Mouse (Mus musculus): ENCODE measurements around the gene Aaas. TPM values are rescaled to one million over a fixed set of nuclear protein-coding genes. Genes with fewer than 3 reads are reported as not detected.

Aaas gene
- polyA plus RNA-seq, 1 experiment from 2014 or later = 78.4 TPM

DNA sequence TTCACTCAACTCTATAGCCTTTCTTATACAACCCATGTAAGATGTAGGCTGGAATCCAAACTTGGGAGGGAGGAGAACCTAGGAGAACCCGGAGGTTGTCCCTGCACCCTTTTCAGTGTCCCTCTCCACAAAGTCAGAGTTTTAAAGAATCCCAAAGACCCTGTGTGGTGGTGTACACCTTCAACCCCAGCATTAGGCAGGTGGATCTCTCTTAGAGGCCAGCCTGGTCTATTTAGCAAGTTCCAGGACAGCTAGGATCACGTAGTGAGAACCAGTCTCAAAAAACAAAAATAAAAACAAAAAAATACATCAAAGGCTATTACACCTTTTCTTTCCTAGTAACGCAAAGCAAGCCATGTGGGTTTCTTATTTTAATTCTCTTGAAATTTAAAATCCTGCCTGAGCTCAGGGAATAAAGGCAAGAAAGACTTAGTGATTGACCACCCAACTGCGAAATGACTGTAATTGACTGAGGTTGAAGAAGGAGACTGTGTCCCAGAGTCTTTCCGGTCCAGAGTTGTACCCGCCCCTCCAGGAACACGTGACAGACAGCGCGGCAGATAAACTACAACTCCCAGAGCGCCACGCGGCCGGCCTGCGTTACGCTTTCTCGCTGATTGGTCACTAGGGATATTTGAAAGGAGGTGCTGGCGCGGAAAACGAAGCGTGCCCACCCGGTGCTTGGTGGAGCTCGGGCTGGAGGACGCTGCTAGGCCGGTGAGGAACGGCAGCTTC, 54.8 kb downstream of the Aaas start, which contains the start of gene Espl1:
Gene Espl1 (plus strand): TSS at position 634 of the 735 bp plus-strand sequence.
- 7% methylated on average over 25 of the region's 25 CpGs for WGBS
- Histone ChIP-seq H3K4me2 (replicated peaks) (peak within 1 kb of the TSS; percentile 91), H3K27ac (peak within 1 kb of the TSS; percentile 50; the same call in 1 of the 2 replicates), H3K9ac (peak within 1 kb of the TSS; percentile 65), H3K4me1 (0 out of 2 replicates have a peak, but pooled peaks cover 9% of the 10 kb centered on the region), H3K9me3 (no peaks in the 10 kb centered on the region), H3K36me3 (peaks cover 22% of the 10 kb centered on the region), H3K27me3 (no peaks in the 10 kb centered on the region), H3K4me3 (peak within 1 kb of the TSS; percentile 82)
- ATAC-seq (ENCODE audit: insufficient number of reproducible peaks, insufficient read depth, low FRiP score, low TSS enrichment) = peak; percentile 95

Other genes starting within 250 kb of the Aaas start
- gene Spryd3, start 214.5 kb downstream of the Aaas start, polyA plus RNA-seq (2016; fragmentation: Nextera tagmentation; extraction: Ambion mirVana) = 15.6 and 15.7 TPM in 2 replicates
- gene Igfbp6, start 206.4 kb downstream of the Aaas start, polyA plus RNA-seq (2016; fragmentation: Nextera tagmentation; extraction: Ambion mirVana) = 0.92 and 1.2 TPM in 2 replicates
- 0.13 and 0.17 TPM in 2 replicates for gene Soat2, start 200.2 kb downstream of the Aaas start, polyA plus RNA-seq (2016; fragmentation: Nextera tagmentation; extraction: Ambion mirVana)
- gene Zfp740, start 147.5 kb downstream of the Aaas start, polyA plus RNA-seq (2016; fragmentation: Nextera tagmentation; extraction: Ambion mirVana) = 114 and 119 TPM in 2 replicates
- 82.8 and 91.1 TPM in 2 replicates for gene Csad, start 146.0 kb downstream of the Aaas start, polyA plus RNA-seq (2016; fragmentation: Nextera tagmentation; extraction: Ambion mirVana)
- gene Itgb7, start 118.8 kb downstream of the Aaas start, polyA plus RNA-seq (2016; fragmentation: Nextera tagmentation; extraction: Ambion mirVana) = 1.9 and 2.6 TPM in 2 replicates
- 121 and 123 TPM in 2 replicates for gene Rarg, start 93.3 kb downstream of the Aaas start, polyA plus RNA-seq (2016; fragmentation: Nextera tagmentation; extraction: Ambion mirVana)
- gene Gm9918, start 80.2 kb downstream of the Aaas start, polyA plus RNA-seq (2016; fragmentation: Nextera tagmentation; extraction: Ambion mirVana) = 0.99 and 1.1 TPM in 2 replicates
- 57.9 and 60.1 TPM in 2 replicates for gene Mfsd5, start 71.3 kb downstream of the Aaas start, polyA plus RNA-seq (2016; fragmentation: Nextera tagmentation; extraction: Ambion mirVana)
- gene Espl1, start 54.5 kb downstream of the Aaas start, polyA plus RNA-seq (2016; fragmentation: Nextera tagmentation; extraction: Ambion mirVana) = 36.1 and 37.1 TPM in 2 replicates
- gene Pfdn5, start 24.7 kb downstream of the Aaas start, polyA plus RNA-seq (2016; fragmentation: Nextera tagmentation; extraction: Ambion mirVana) = 433 and 448 TPM in 2 replicates
- 113 and 114 TPM in 2 replicates for gene Myg1, start 19.1 kb downstream of the Aaas start, polyA plus RNA-seq (2016; fragmentation: Nextera tagmentation; extraction: Ambion mirVana)
- gene Sp7, start 16.4 kb upstream of the Aaas start, polyA plus RNA-seq (2016; fragmentation: Nextera tagmentation; extraction: Ambion mirVana) = 8.5 and 9.4 TPM in 2 replicates
- 12.0 TPM in 2 replicates for gene Sp1, start 55.4 kb upstream of the Aaas start, polyA plus RNA-seq (2016; fragmentation: Nextera tagmentation; extraction: Ambion mirVana)
- 0.13 and 0.60 TPM in 2 replicates for gene Amhr2, start 94.6 kb upstream of the Aaas start, polyA plus RNA-seq (2016; fragmentation: Nextera tagmentation; extraction: Ambion mirVana)
- 59.0 and 59.8 TPM in 2 replicates for gene Prr13, start 108.3 kb upstream of the Aaas start, polyA plus RNA-seq (2016; fragmentation: Nextera tagmentation; extraction: Ambion mirVana)
- gene Pcbp2, start 119.8 kb upstream of the Aaas start, polyA plus RNA-seq (2016; fragmentation: Nextera tagmentation; extraction: Ambion mirVana) = 228 and 230 TPM in 2 replicates
- not detected in 2 replicates for gene Gm10337, start 153.0 kb upstream of the Aaas start, polyA plus RNA-seq (2016; fragmentation: Nextera tagmentation; extraction: Ambion mirVana)
- 27.9 and 33.8 TPM in 2 replicates for gene Map3k12, start 166.3 kb upstream of the Aaas start, polyA plus RNA-seq (2016; fragmentation: Nextera tagmentation; extraction: Ambion mirVana)
- gene Tarbp2, start 167.4 kb upstream of the Aaas start, polyA plus RNA-seq (2016; fragmentation: Nextera tagmentation; extraction: Ambion mirVana) = 114 and 119 TPM in 2 replicates
- 3.0 and 3.7 TPM in 2 replicates for gene Npff, start 174.2 kb upstream of the Aaas start, polyA plus RNA-seq (2016; fragmentation: Nextera tagmentation; extraction: Ambion mirVana)

Measured in embryonic facial prominence, embryonic 12.5 days (tissue).